In genomic region chr2:130158088-130158437, GRCm38 (mm10) we compare ENCODE assay signal across 24 mouse cellular contexts. TPM values are rescaled to one million over a fixed set of nuclear protein-coding genes. Genes with fewer than 3 reads are reported as not detected.
A peak's percentile ranks its signal among the peaks of the same experiment; 100 is the strongest.
DNase-seq lines count a peak whose midpoint lies in the region; ATAC-seq lines count a peak whose summit lies in the region.
"Had no signal": no experiment of that assay in that cellular context is flagged by ENCODE, and none has a peak within 500 bp of the region (broad histone marks: within the 10 kb centered on the region; RNA-seq: fewer than 3 reads in every experiment).

No protein-coding gene starts in this region.

- peak overlapping the region; percentile 35 for H3K27ac ChIP-seq in forebrain, embryonic 13.5 days
- H3K27ac ChIP-seq in forebrain, embryonic 14.5 days (ENCODE audit: low read depth, low read length): no peak overlapping the region
- H3K27ac ChIP-seq in midbrain, embryonic 14.5 days (replicated peaks; ENCODE audit: low read depth, low read length): no peak overlapping the region
- no peak overlapping the region for H3K27ac ChIP-seq in midbrain, embryonic 13.5 days
- peak overlapping the region; percentile 63 for H3K27ac ChIP-seq in midbrain, embryonic 16.5 days (ENCODE audit: low read length)
- no peak overlapping the region for H3K27ac ChIP-seq in hindbrain, embryonic 13.5 days
- H3K27ac ChIP-seq: embryonic facial prominence, embryonic 13.5 days; gastrocnemius, adult 2 months; heart, embryonic 15.5 days; hindbrain, embryonic 15.5 days had no signal

- no peak overlapping the region for H3K4me3 ChIP-seq in forebrain, embryonic 13.5 days
- no peak overlapping the region for H3K4me3 ChIP-seq in forebrain, embryonic 14.5 days (ENCODE audit: low read depth, low read length)
- H3K4me3 ChIP-seq in midbrain, embryonic 14.5 days (replicated peaks; ENCODE audit: low read depth, low read length): no peak overlapping the region
- no peak overlapping the region for H3K4me3 ChIP-seq in midbrain, embryonic 13.5 days (replicated peaks)
- H3K4me3 ChIP-seq in midbrain, embryonic 16.5 days (ENCODE audit: low read depth, low read length): no peak overlapping the region
- H3K4me3 ChIP-seq in hindbrain, embryonic 13.5 days: no peak overlapping the region
- H3K4me3 ChIP-seq: embryonic facial prominence, embryonic 13.5 days; gastrocnemius, adult 2 months; heart, embryonic 15.5 days; hindbrain, embryonic 15.5 days had no signal

- ATAC-seq in forebrain, embryonic 13.5 days: no peak
- ATAC-seq in forebrain, embryonic 14.5 days: no peak
- no peak for ATAC-seq in midbrain, embryonic 14.5 days (ENCODE audit: low FRiP score, low TSS enrichment)
- ATAC-seq in midbrain, embryonic 13.5 days: no peak
- no peak for ATAC-seq in midbrain, embryonic 16.5 days
- ATAC-seq in hindbrain, embryonic 13.5 days (ENCODE audit: low FRiP score): no peak
- ATAC-seq: activated CD4-positive, CD25-positive, alpha-beta regulatory T cell, adult 4 months; intestine, embryonic 16.5 days; Patski had no signal

- WGBS in forebrain, embryonic 13.5 days: 55% methylated on average over 4 of the region's 4 CpGs
- 56% methylated on average over 4 of the region's 4 CpGs for WGBS in forebrain, embryonic 14.5 days
- 51% methylated on average over 4 of the region's 4 CpGs for WGBS in midbrain, embryonic 14.5 days
- WGBS in midbrain, embryonic 13.5 days: 56% methylated on average over 4 of the region's 4 CpGs
- 43% methylated on average over 4 of the region's 4 CpGs for WGBS in midbrain, embryonic 16.5 days
- 55% methylated on average over 4 of the region's 4 CpGs for WGBS in hindbrain, embryonic 13.5 days

- H3K4me1 ChIP-seq in forebrain, embryonic 13.5 days: peaks cover 7% of the 10 kb centered on the region; the same call in 1 of the 2 replicates
- H3K4me1 ChIP-seq in forebrain, embryonic 14.5 days (ENCODE audit: control insufficient read depth, insufficient read depth, low read length): no peaks in the 10 kb centered on the region
- H3K4me1 ChIP-seq in midbrain, embryonic 14.5 days (ENCODE audit: control insufficient read depth, insufficient read depth, low read length): no peaks in the 10 kb centered on the region
- H3K4me1 ChIP-seq in midbrain, embryonic 13.5 days (replicated peaks): peaks cover 8% of the 10 kb centered on the region
- H3K4me1 ChIP-seq in midbrain, embryonic 16.5 days (ENCODE audit: control insufficient read depth, insufficient read depth, low read length): peaks cover 7% of the 10 kb centered on the region; the same call in 1 of the 2 replicates
- H3K4me1 ChIP-seq in hindbrain, embryonic 13.5 days (replicated peaks): peaks cover 8% of the 10 kb centered on the region; the same call in 1 of the 2 replicates
- H3K4me1 ChIP-seq: embryonic facial prominence, embryonic 13.5 days; heart, embryonic 15.5 days had no signal

- H3K27me3 ChIP-seq in forebrain, embryonic 13.5 days: no peaks in the 10 kb centered on the region
- H3K27me3 ChIP-seq in forebrain, embryonic 14.5 days (replicated peaks; ENCODE audit: control insufficient read depth, insufficient read depth, low read length): no peaks in the 10 kb centered on the region
- no peaks in the 10 kb centered on the region for H3K27me3 ChIP-seq in midbrain, embryonic 14.5 days (ENCODE audit: control insufficient read depth, insufficient read depth, low read length)
- H3K27me3 ChIP-seq in midbrain, embryonic 13.5 days: no peaks in the 10 kb centered on the region
- no peaks in the 10 kb centered on the region for H3K27me3 ChIP-seq in midbrain, embryonic 16.5 days (ENCODE audit: control insufficient read depth, insufficient read depth, low read depth, low read length)
- no peaks in the 10 kb centered on the region for H3K27me3 ChIP-seq in hindbrain, embryonic 13.5 days
- H3K27me3 ChIP-seq: CH12.LX; embryonic facial prominence, embryonic 13.5 days; heart, embryonic 15.5 days; hindbrain, embryonic 15.5 days; Patski had no signal

- H3K9ac ChIP-seq in forebrain, embryonic 13.5 days: no peak overlapping the region
- no peak overlapping the region for H3K9ac ChIP-seq in forebrain, embryonic 14.5 days (ENCODE audit: low read length)
- no peak overlapping the region for H3K9ac ChIP-seq in midbrain, embryonic 14.5 days (replicated peaks; ENCODE audit: low read length)
- H3K9ac ChIP-seq in midbrain, embryonic 13.5 days (replicated peaks): no peak overlapping the region
- H3K9ac ChIP-seq in midbrain, embryonic 16.5 days (ENCODE audit: low read depth, low read length): no peak overlapping the region
- H3K9ac ChIP-seq in hindbrain, embryonic 13.5 days: no peak overlapping the region
- H3K9ac ChIP-seq: embryonic facial prominence, embryonic 13.5 days; heart, embryonic 15.5 days; hindbrain, embryonic 15.5 days had no signal

- no peak for DNase-seq in forebrain, embryonic 14.5 days (ENCODE audit: low spot score)
- peak; percentile 46 for DNase-seq in midbrain, embryonic 14.5 days
- DNase-seq in right cerebral cortex, adult 2 months (ENCODE audit: low spot score in 2 of 2): no peak
- DNase-seq: adrenal gland, postnatal 14 days; cerebellum, adult 11-12 months; cerebellum, adult 9-10 months; cerebellum, postnatal 25 days; gastrocnemius, adult 2 months; gastrocnemius, postnatal 36 days; heart, adult 18-20 months; heart, postnatal 14 days had no signal

- no peaks in the 10 kb centered on the region for H3K9me3 ChIP-seq in forebrain, embryonic 13.5 days (replicated peaks)
- no peaks in the 10 kb centered on the region for H3K9me3 ChIP-seq in forebrain, embryonic 14.5 days (replicated peaks; ENCODE audit: control insufficient read depth, low read length)
- no peaks in the 10 kb centered on the region for H3K9me3 ChIP-seq in midbrain, embryonic 14.5 days (ENCODE audit: control insufficient read depth, low read length)
- no peaks in the 10 kb centered on the region for H3K9me3 ChIP-seq in midbrain, embryonic 13.5 days
- H3K9me3 ChIP-seq in midbrain, embryonic 16.5 days (replicated peaks; ENCODE audit: control insufficient read depth, low read length, poor library complexity, severe bottlenecking): no peaks in the 10 kb centered on the region
- H3K9me3 ChIP-seq in hindbrain, embryonic 13.5 days: no peaks in the 10 kb centered on the region
- H3K9me3 ChIP-seq: embryonic facial prominence, embryonic 13.5 days; heart, embryonic 15.5 days; hindbrain, embryonic 15.5 days had no signal

- H3K36me3 ChIP-seq in forebrain, embryonic 13.5 days (ENCODE audit: poor library complexity, severe bottlenecking): no peaks in the 10 kb centered on the region
- H3K36me3 ChIP-seq in forebrain, embryonic 14.5 days (ENCODE audit: control insufficient read depth, insufficient read depth, low read length): no peaks in the 10 kb centered on the region
- H3K36me3 ChIP-seq in midbrain, embryonic 14.5 days (ENCODE audit: control insufficient read depth, insufficient read depth, low read length): no peaks in the 10 kb centered on the region
- no peaks in the 10 kb centered on the region for H3K36me3 ChIP-seq in midbrain, embryonic 13.5 days
- no peaks in the 10 kb centered on the region for H3K36me3 ChIP-seq in midbrain, embryonic 16.5 days (ENCODE audit: control insufficient read depth, insufficient read depth, low read length)
- H3K36me3 ChIP-seq in hindbrain, embryonic 13.5 days: no peaks in the 10 kb centered on the region
- H3K36me3 ChIP-seq: embryonic facial prominence, embryonic 13.5 days; heart, embryonic 15.5 days; hindbrain, embryonic 15.5 days had no signal

- no peak overlapping the region for H3K4me2 ChIP-seq in forebrain, embryonic 13.5 days
- no peak overlapping the region for H3K4me2 ChIP-seq in forebrain, embryonic 14.5 days (ENCODE audit: low read length)
- no peak overlapping the region for H3K4me2 ChIP-seq in midbrain, embryonic 14.5 days (ENCODE audit: low read length)
- no peak overlapping the region for H3K4me2 ChIP-seq in midbrain, embryonic 13.5 days (replicated peaks)
- no peak overlapping the region for H3K4me2 ChIP-seq in midbrain, embryonic 16.5 days (ENCODE audit: low read length)
- H3K4me2 ChIP-seq in hindbrain, embryonic 13.5 days: no peak overlapping the region
- H3K4me2 ChIP-seq: embryonic facial prominence, embryonic 13.5 days; heart, embryonic 11.5 days; heart, embryonic 15.5 days; hindbrain, embryonic 15.5 days had no signal

RNA-seq across cellular contexts. Expression of gene Snrpb, which starts 21.1 kb away (rescaled TPM):
- 590 and 601 TPM in 2 replicates for polyA plus RNA-seq in forebrain, embryonic 13.5 days (2015; fragmentation: Nextera tagmentation; extraction: Ambion mirVana)
- polyA plus RNA-seq in forebrain, embryonic 14.5 days (2014; fragmentation: Nextera tagmentation; extraction: Ambion mirVana): 532 and 571 TPM in 2 replicates
- polyA plus RNA-seq in midbrain, embryonic 14.5 days (2014; fragmentation: Nextera tagmentation; extraction: Ambion mirVana): 349 and 358 TPM in 2 replicates
- polyA plus RNA-seq in midbrain, embryonic 13.5 days (2015; fragmentation: Nextera tagmentation; extraction: Ambion mirVana): 424 and 459 TPM in 2 replicates
- 286 and 305 TPM in 2 replicates for polyA plus RNA-seq in midbrain, embryonic 16.5 days (2015; fragmentation: Nextera tagmentation; extraction: Ambion mirVana)
- 373 and 377 TPM in 2 replicates for polyA plus RNA-seq in hindbrain, embryonic 13.5 days (2015; fragmentation: Nextera tagmentation; extraction: Ambion mirVana)

RNA-seq across cellular contexts. Expression of gene Tmc2, which starts 36.9 kb away (rescaled TPM):
- not detected in 2 replicates for polyA plus RNA-seq in forebrain, embryonic 13.5 days (2015; fragmentation: Nextera tagmentation; extraction: Ambion mirVana)
- polyA plus RNA-seq in forebrain, embryonic 14.5 days (2014; fragmentation: Nextera tagmentation; extraction: Ambion mirVana): not detected in 2 replicates
- not detected in 2 replicates for polyA plus RNA-seq in midbrain, embryonic 14.5 days (2014; fragmentation: Nextera tagmentation; extraction: Ambion mirVana)
- not detected in 2 replicates for polyA plus RNA-seq in midbrain, embryonic 13.5 days (2015; fragmentation: Nextera tagmentation; extraction: Ambion mirVana)
- not detected in 2 replicates for polyA plus RNA-seq in midbrain, embryonic 16.5 days (2015; fragmentation: Nextera tagmentation; extraction: Ambion mirVana)
- not detected in 2 replicates for polyA plus RNA-seq in hindbrain, embryonic 13.5 days (2015; fragmentation: Nextera tagmentation; extraction: Ambion mirVana)
- polyA plus RNA-seq: cortical plate, adult 2 months; embryonic facial prominence, embryonic 13.5 days; heart, embryonic 11.5 days; heart, embryonic 15.5 days; hindbrain, embryonic 15.5 days; intestine, embryonic 16.5 days; Patski had no signal

RNA-seq across cellular contexts. Expression of gene Tgm6, which starts 45.8 kb away (rescaled TPM):
- 0.06 and 0.08 TPM in 2 replicates for polyA plus RNA-seq in forebrain, embryonic 13.5 days (2015; fragmentation: Nextera tagmentation; extraction: Ambion mirVana)
- 0.17 and 0.21 TPM in 2 replicates for polyA plus RNA-seq in forebrain, embryonic 14.5 days (2014; fragmentation: Nextera tagmentation; extraction: Ambion mirVana)
- polyA plus RNA-seq in midbrain, embryonic 14.5 days (2014; fragmentation: Nextera tagmentation; extraction: Ambion mirVana): 0.30 and 0.57 TPM in 2 replicates
- 0.05 and 0.15 TPM in 2 replicates for polyA plus RNA-seq in midbrain, embryonic 13.5 days (2015; fragmentation: Nextera tagmentation; extraction: Ambion mirVana)
- 0.65 and 0.75 TPM in 2 replicates for polyA plus RNA-seq in midbrain, embryonic 16.5 days (2015; fragmentation: Nextera tagmentation; extraction: Ambion mirVana)
- 0.05 and 0.08 TPM in 2 replicates for polyA plus RNA-seq in hindbrain, embryonic 13.5 days (2015; fragmentation: Nextera tagmentation; extraction: Ambion mirVana)
- polyA plus RNA-seq: activated CD4-positive, CD25-positive, alpha-beta regulatory T cell, adult 4 months; heart, embryonic 11.5 days; heart, embryonic 15.5 days; hindbrain, embryonic 15.5 days; intestine, embryonic 16.5 days; Patski had no signal

Comparison
In these comparisons a context has a peak if more than half of its experiments do, and no peak if none do; other contexts are left out.
1. H3K27ac ChIP-seq: peak in forebrain, embryonic 13.5 days (single experiment) and midbrain, embryonic 16.5 days (single experiment); none in forebrain, embryonic 14.5 days (single experiment), midbrain, embryonic 14.5 days (single experiment), midbrain, embryonic 13.5 days (single experiment) and hindbrain, embryonic 13.5 days (single experiment).